Comparison of ENCODE assay signal across 7 mouse cellular contexts in the genomic region with DNA sequence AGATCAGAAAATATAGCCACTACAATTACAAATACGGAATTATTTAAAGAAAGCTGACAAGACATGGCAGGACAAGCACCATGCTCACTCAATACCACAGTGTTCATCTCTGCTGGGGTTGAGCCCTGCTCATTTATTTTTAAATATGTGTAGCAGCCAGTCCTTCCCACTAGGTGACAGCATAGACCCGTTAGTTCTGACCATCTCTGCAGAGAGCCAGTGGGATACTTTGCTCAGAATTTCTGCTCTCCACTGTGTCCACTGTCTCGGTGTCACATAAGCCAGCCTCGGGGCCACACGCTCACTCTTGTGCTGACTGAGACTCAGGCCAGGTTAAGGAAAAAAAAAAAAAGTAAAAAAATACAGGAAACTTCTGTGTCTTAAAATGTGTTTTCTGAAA.
DNase-seq lines count a peak whose midpoint lies in the region; TF ChIP-seq lines count a peak whose summit lies in the region.

No protein-coding gene starts in this region.

- in situ Hi-C loops in CH12.LX (cut with MboI; ENCODE audit: low pct_ligation_motif_present, low pct_unique_long_range_greater_than_20kb, low sequenced_read_pairs), result no loop called here

- TF ChIP-seq POLR2A in CH12.LX (IDR thresholded peaks at IDR 0.05; ENCODE audit: low read depth, low read length), result no peak

- peak; percentile 60 for DNase-seq in CH12.LX (ENCODE audit: extremely low read depth)
- peak; percentile 34 for DNase-seq in T-cell, adult 2 months (ENCODE audit: low spot score)
- DNase-seq in embryonic facial prominence, embryonic 10.5 days (ENCODE audit: low spot score), result peak; percentile 38
- peak; percentile 36 to 56 for DNase-seq in heart, postnatal 36 days
- DNase-seq in kidney, postnatal 4 days, result peak; percentile 46 to 57
- DNase-seq in lung, postnatal 14 days, result peak; percentile 62
- DNase-seq in retina, embryonic 14.5 days (ENCODE audit: low spot score), result peak; percentile 83

- 45% methylated on average over 5 of the region's 5 CpGs for WGBS in embryonic facial prominence, embryonic 10.5 days

- no peaks in the 10 kb centered on the region for H3K79me2 ChIP-seq in CH12.LX (replicated peaks; ENCODE audit: control insufficient read depth, extremely low read depth, insufficient read depth, poor library complexity, severe bottlenecking)

- H3K4me1 ChIP-seq in CH12.LX (ENCODE audit: control insufficient read depth in 1 of 2, insufficient read depth in 2 of 2), result peaks cover 0 to 25% of the 10 kb centered on the region in 2 experiments; a peak in 2 of 4 replicates
- peaks cover 9% of the 10 kb centered on the region for H3K4me1 ChIP-seq in embryonic facial prominence, embryonic 10.5 days

- dilution Hi-C loops in CH12.LX (cut with MboI; ENCODE audit: extremely low pct_ligation_motif_present, extremely low pct_unique_long_range_greater_than_20kb, low sequenced_read_pairs), result no loop called here

- no peak for TF ChIP-seq EP300 in CH12.LX (IDR thresholded peaks at IDR 0.05; ENCODE audit: low read length)

- H3K4me2 ChIP-seq in CH12.LX (ENCODE audit: insufficient read depth, low read depth, poor library complexity, severe bottlenecking), result no peak overlapping the region

- peak; percentile 69 to 86 for TF ChIP-seq CTCF in CH12.LX (conservative IDR thresholded peaks at IDR 0.05 in 1 of 2, IDR thresholded peaks at IDR 0.05 in 1 of 2; ENCODE audit: low read depth in 2 of 2, low read length in 2 of 2)

- H3K27me3 ChIP-seq in CH12.LX (replicated peaks), result no peaks in the 10 kb centered on the region
- no peaks in the 10 kb centered on the region for H3K27me3 ChIP-seq in embryonic facial prominence, embryonic 10.5 days (replicated peaks; ENCODE audit: low read depth, poor library complexity, severe bottlenecking)

- TF ChIP-seq RAD21 in CH12.LX (IDR thresholded peaks at IDR 0.05; ENCODE audit: low read depth, low read length), result peak; percentile 83

- H3K9ac ChIP-seq in CH12.LX (ENCODE audit: insufficient read depth, low read depth), result no peak overlapping the region

- intact Hi-C loops in heart, postnatal 36 days (cut with DNase I), result loop anchor here (1.0 to 5.0 kb wide), 3 partner anchors 98 to 342 kb away; no protein-coding TSS in a partner anchor

- no peak overlapping the region for H3K27ac ChIP-seq in CH12.LX (ENCODE audit: insufficient read depth, low read depth)
- no peak overlapping the region for H3K27ac ChIP-seq in embryonic facial prominence, embryonic 10.5 days (replicated peaks)

- peaks cover 37% of the 10 kb centered on the region for H3K9me3 ChIP-seq in CH12.LX (replicated peaks; ENCODE audit: low read length)
- peaks cover 4% of the 10 kb centered on the region; the same call in 1 of the 2 replicates for H3K9me3 ChIP-seq in embryonic facial prominence, embryonic 10.5 days

- H3K36me3 ChIP-seq in CH12.LX (replicated peaks in 1 of 2; ENCODE audit: control insufficient read depth in 1 of 2, insufficient read depth in 1 of 2, low read length in 1 of 2), result no peaks in the 10 kb centered on the region
- peaks cover 27% of the 10 kb centered on the region for H3K36me3 ChIP-seq in embryonic facial prominence, embryonic 10.5 days (replicated peaks)

- H3K4me3 ChIP-seq in CH12.LX (replicated peaks in 1 of 3; ENCODE audit: low read depth in 2 of 3, low read length in 2 of 3, poor library complexity in 1 of 3), result no peak overlapping the region
- H3K4me3 ChIP-seq in embryonic facial prominence, embryonic 10.5 days, result no peak overlapping the region

TF ChIP-seq in CH12.LX, 34 proteins besides CTCF, POLR2A, EP300 and RAD21:
- TF ChIP-seq SMC3 (IDR thresholded peaks at IDR 0.05; ENCODE audit: low read depth, low read length), result peak; percentile 66
- TF ChIP-seq MEF2A (IDR thresholded peaks at IDR 0.05; ENCODE audit: borderline replicate concordance, low read depth, low read length), result no peak
